Mouse (Mus musculus) heart, embryonic 14.5 days (tissue): Measurements from ENCODE around the gene Rps6kb2. TPM values are rescaled to one million over a fixed set of nuclear protein-coding genes. Genes with fewer than 3 reads are reported as not detected.

ENCODE experiments used
- ATAC-seq: fragments of 200-750 bp; cut with Nextera tagmentation; 2 replicates; pipeline ENCODE4 v1.8.0; 2017; ENCODE audit warnings: low read depth, moderate TSS enrichment; ENCODE audit not compliant: insufficient number of reproducible peaks, insufficient read depth, low FRiP score
- H3K27ac ChIP-seq, 2 experiments: fragments of 200-500 bp in 1 of 2; fragments of 300-500 bp in 1 of 2; sonication (generic) in 1 of 2; replicated peaks in 1 of 2; 2 replicates each; pipeline ENCODE4 v1.5.1; 2012 to 2014; ENCODE audit warnings: low read depth in 2 of 2, low read length in 2 of 2, control low read depth in 1 of 2, mild to moderate bottlenecking in 1 of 2, mixed read lengths in 1 of 2; ENCODE audit not compliant: control insufficient read depth in 1 of 2, insufficient read depth in 1 of 2
- H3K27me3 ChIP-seq: fragments of 300-500 bp; sonication (generic); 2 replicates; pipeline ENCODE4 v1.6.1; 2014; ENCODE audit warnings: mild to moderate bottlenecking, low read length, control low read depth; ENCODE audit not compliant: control insufficient read depth, insufficient read depth
- H3K36me3 ChIP-seq: fragments of 300-500 bp; sonication (generic); 2 replicates; pipeline ENCODE4 v1.6.1; 2014; ENCODE audit warnings: mild to moderate bottlenecking, control low read depth, low read length, mixed read lengths; ENCODE audit not compliant: control insufficient read depth, insufficient read depth
- H3K4me1 ChIP-seq, 2 experiments: fragments of 200-500 bp in 1 of 2; fragments of 300-500 bp in 1 of 2; sonication (generic) in 1 of 2; 2 replicates each; pipeline ENCODE4 v1.6.1; 2012 to 2014; ENCODE audit warnings: low read length in 2 of 2, control low read depth in 1 of 2, mixed read lengths in 1 of 2; ENCODE audit not compliant: control insufficient read depth in 2 of 2, insufficient read depth in 2 of 2
- H3K4me2 ChIP-seq: fragments of 300-500 bp; sonication (generic); 2 replicates; pipeline ENCODE4 v1.6.1; 2014; ENCODE audit warnings: mild to moderate bottlenecking, low read length
- H3K4me3 ChIP-seq, 2 experiments: fragments of 200-500 bp in 1 of 2; fragments of 300-500 bp in 1 of 2; sonication (generic) in 1 of 2; 2 replicates each; pipeline ENCODE4 v1.5.1; 2012 to 2014; ENCODE audit warnings: low read length in 2 of 2, mild to moderate bottlenecking in 2 of 2, control low read depth in 1 of 2, low read depth in 1 of 2, moderate library complexity in 1 of 2; ENCODE audit not compliant: control insufficient read depth in 1 of 2, insufficient read depth in 1 of 2
- H3K9ac ChIP-seq: fragments of 300-500 bp; sonication (generic); 2 replicates; pipeline ENCODE4 v1.6.1; 2014; ENCODE audit warnings: mild to moderate bottlenecking, low read length
- H3K9me3 ChIP-seq: fragments of 300-500 bp; sonication (generic); 2 replicates; pipeline ENCODE4 v1.6.1; 2016; ENCODE audit warnings: low read length, control low read depth; ENCODE audit not compliant: control insufficient read depth
- WGBS: fragments of 180-500 bp; shearing (Covaris S2); extraction: QIAGEN DNeasy Blood & Tissue Kit; methylation state at CpG from one replicate; pipeline ENCODE4 v1.1.7; 2014; 5-methylcytosine and 5-hydroxymethylcytosine counted together
- polyA plus RNA-seq: library from polyadenylated mRNA; unstranded; fragments of >200 nt; fragmentation: Nextera tagmentation; extraction: Ambion mirVana; gene quantifications from 2 replicates; pipeline ENCODE4 v1.2.1, GENCODE M21; 2014

Rps6kb2 gene
- polyA plus RNA-seq, 1 experiment from 2014 or later = 31.4 TPM

DNA sequence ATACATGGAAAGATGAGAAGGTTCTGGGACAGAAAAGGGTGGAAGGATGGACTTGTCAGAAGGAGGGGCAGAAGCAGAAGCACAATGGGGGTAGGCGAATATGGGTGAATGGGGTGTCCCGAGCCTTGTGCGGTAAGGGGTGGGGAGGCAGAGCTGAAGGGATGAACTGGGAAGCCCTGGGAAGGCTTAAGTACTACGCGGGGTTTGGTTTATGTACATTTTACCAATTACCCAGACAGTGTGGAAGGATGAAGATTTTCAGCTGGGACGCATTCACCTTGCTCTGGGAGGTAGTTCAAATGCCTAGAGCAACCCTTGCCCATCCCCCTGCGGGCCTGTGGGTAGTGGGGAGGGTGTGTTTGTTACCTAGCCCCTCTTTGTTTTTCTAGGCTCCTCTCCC lies 39.0 kb upstream of the Rps6kb2 start:
- peaks cover 12% of the 10 kb centered on the region for H3K27me3 ChIP-seq
- peaks cover 14 to 17% of the 10 kb centered on the region in 2 experiments for H3K4me1 ChIP-seq
- peak overlapping the region; percentile 95 for H3K4me2 ChIP-seq
- ATAC-seq = no peak
- H3K9me3 ChIP-seq = no peaks in the 10 kb centered on the region
- H3K4me3 ChIP-seq = peak overlapping the region; percentile 74
- 25% methylated on average over 7 of the region's 7 CpGs for WGBS
- H3K9ac ChIP-seq = peak overlapping the region; percentile 88
- peaks cover 28% of the 10 kb centered on the region for H3K36me3 ChIP-seq
- H3K27ac ChIP-seq = peak overlapping the region in 1 of 2 experiments; percentile 70; a peak in 2 of 4 replicates

DNA sequence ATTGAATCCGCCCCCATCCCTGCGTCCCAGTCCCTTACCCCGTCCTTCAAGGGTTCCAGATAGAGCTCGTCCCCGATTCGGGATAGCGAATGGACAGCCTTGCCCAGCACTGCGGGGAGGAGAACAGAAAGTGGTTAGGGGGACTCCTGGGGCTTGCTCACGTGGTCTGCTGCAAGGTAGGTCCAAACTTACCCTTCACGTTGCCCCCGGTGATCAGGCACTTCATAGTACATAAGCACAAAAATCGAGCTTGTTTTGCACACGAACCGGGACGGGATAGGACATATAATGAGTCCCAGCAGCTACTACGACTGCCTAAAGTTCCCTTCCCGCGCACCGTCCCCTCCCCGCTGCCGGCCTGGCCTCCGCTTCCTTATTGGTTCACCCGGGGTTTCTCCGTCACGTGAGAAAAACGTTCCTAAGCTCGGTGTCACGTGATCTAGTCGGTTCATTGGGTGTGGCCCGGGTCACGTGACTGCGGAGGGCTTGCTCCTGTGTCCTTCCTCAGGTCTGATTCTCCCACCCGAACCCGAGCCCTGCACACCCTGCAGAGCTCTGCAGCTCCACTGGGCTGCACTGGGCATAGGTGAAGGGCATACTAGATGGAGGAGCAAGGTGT lies 38.2 kb upstream of the Rps6kb2 start, which contains the start of gene Rad9a:
TSS of gene Rad9a (minus strand) at position 372 of the 619 bp plus-strand sequence.
- Histone ChIP-seq H3K4me3 (peak within 1 kb of the TSS; percentile 74), H3K27ac (peak within 1 kb of the TSS; percentile 46 to 70), H3K9ac (peak within 1 kb of the TSS; percentile 88), H3K27me3 (peaks cover 10% of the 10 kb centered on the region), H3K4me1 (peaks cover 14 to 22% of the 10 kb centered on the region in 2 experiments), H3K9me3 (no peaks in the 10 kb centered on the region), H3K4me2 (peak within 1 kb of the TSS; percentile 95), H3K36me3 (peaks cover 36% of the 10 kb centered on the region)
- peak; percentile 79 for ATAC-seq
- under 1% methylated on average over 34 of the region's 34 CpGs for WGBS

DNA sequence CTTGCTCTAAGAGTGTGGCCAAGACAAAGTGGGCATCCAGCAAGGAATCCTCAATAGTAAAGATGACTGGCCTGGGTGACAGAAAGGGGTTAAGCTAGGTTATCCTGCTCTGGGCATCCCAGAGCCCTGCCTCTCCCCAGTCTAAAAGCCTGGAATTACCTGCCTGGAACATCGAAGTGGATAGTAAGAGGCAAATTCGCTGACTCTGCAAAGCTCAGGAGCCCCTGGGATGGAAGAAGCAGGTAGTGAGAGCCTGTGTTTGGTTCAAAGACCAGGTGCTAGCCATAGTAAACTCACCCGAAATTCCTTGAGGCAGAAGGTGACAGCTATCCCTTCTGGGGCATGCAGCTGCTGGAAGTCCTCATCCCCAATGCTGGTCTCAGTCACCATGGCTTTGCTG lies 34.0 kb upstream of the Rps6kb2 start:
- H3K4me3 ChIP-seq = no peak overlapping the region
- WGBS = 68% methylated on average over 3 of the region's 3 CpGs

DNA sequence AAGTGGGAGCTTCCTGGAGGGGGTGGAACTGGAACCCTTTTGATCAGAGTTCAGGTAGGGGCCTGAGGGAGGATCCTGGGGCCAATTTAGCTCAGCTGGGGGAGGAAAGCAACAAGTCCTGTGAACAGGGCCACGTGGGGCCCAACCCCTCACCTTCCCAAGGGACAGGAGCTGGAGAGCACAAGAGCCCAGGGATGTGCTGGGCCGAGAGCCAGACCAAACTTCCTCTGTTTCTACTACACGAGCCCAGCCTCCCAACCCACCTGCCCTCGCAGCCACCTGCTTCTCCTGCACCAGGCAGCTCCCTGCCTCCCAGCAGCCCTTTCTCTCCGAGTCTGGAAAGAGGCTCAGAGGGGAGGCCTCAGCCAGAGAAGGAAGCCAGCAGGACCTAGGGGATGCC lies 33.4 kb upstream of the Rps6kb2 start:
- peaks cover 18 to 35% of the 10 kb centered on the region in 2 experiments for H3K4me1 ChIP-seq
- 37% methylated on average over 5 of the region's 5 CpGs for WGBS

More for the DNA sequence above, 34.0 kb upstream of the Rps6kb2 start:
- Histone ChIP-seq H3K36me3 (peaks cover 71% of the 10 kb centered on the region), H3K9me3 (no peaks in the 10 kb centered on the region), H3K4me2 (no peak overlapping the region), H3K9ac (no peak overlapping the region), H3K27ac (no peak overlapping the region), H3K4me1 (peaks cover 20 to 36% of the 10 kb centered on the region in 2 experiments), H3K27me3 (no peaks in the 10 kb centered on the region)
- no peak for ATAC-seq

DNA sequence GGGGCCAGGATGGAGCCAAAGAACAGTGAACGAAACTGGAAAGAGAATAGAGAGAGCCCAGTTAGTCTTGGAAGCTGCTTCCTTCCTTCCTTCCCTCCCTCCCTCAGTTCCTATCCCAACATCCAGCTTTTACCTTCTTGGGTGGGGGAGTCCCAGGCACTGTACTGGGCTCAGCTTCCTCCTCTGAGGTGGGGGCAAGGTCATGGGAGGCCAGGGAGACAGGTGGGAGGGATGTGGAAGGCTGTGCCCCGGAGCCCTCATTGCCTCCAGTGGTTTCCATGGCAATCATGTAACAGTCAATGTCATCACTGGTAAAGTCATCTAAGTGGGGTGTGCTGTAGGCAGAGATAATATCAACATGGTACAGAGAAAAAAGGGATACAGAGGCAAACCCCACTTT lies 32.9 kb upstream of the Rps6kb2 start:
- Histone ChIP-seq H3K4me2 (no peak overlapping the region), H3K4me3 (no peak overlapping the region), H3K4me1 (peaks cover 21 to 40% of the 10 kb centered on the region in 2 experiments), H3K9ac (no peak overlapping the region), H3K27ac (no peak overlapping the region), H3K9me3 (no peaks in the 10 kb centered on the region), H3K36me3 (peaks cover 71% of the 10 kb centered on the region), H3K27me3 (no peaks in the 10 kb centered on the region)
- ATAC-seq = no peak
- 61% methylated on average over 2 of the region's 2 CpGs for WGBS

More for the DNA sequence above, 33.4 kb upstream of the Rps6kb2 start:
- no peak for ATAC-seq
- Histone ChIP-seq H3K4me3 (no peak overlapping the region), H3K36me3 (peaks cover 71% of the 10 kb centered on the region), H3K4me2 (no peak overlapping the region), H3K9ac (no peak overlapping the region; the same call in 1 of the 2 replicates), H3K27ac (no peak overlapping the region), H3K27me3 (no peaks in the 10 kb centered on the region), H3K9me3 (no peaks in the 10 kb centered on the region)

DNA sequence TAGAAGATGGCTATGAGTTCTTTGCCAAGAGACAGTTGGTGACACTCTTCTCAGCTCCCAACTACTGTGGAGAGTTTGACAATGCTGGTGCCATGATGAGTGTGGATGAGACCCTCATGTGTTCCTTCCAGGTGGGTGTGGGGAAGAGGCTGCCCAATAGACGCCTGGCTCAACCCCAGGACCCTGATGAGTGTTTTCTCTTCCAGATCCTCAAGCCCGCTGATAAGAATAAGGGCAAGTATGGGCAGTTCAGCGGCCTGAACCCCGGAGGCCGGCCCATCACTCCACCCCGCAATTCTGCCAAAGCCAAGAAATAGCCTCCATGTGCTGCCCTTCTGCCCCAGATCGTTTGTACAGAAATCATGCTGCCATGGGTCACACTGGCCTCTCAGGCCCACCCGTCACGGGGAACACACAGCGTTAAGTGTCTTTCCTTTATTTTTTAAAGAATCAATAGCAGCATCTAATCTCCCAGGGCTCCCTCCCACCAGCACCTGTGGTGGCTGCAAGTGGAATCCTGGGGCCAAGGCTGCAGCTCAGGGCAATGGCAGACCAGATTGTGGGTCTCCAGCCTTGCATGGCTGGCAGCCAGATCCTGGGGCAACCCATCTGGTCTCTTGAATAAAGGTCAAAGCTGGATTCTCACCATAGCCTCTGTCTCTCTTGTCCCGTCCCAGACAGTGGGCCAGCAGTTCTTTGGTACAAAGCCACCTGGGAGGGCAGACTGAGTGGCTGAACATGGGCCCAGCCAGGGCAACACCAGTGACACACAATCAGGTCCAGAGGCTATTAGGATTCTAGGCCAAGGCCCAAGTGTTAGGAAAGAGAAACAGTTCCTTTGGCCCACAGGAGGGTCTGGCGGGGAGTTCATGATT lies 31.9 kb upstream of the Rps6kb2 start:
- no peak for ATAC-seq

DNA sequence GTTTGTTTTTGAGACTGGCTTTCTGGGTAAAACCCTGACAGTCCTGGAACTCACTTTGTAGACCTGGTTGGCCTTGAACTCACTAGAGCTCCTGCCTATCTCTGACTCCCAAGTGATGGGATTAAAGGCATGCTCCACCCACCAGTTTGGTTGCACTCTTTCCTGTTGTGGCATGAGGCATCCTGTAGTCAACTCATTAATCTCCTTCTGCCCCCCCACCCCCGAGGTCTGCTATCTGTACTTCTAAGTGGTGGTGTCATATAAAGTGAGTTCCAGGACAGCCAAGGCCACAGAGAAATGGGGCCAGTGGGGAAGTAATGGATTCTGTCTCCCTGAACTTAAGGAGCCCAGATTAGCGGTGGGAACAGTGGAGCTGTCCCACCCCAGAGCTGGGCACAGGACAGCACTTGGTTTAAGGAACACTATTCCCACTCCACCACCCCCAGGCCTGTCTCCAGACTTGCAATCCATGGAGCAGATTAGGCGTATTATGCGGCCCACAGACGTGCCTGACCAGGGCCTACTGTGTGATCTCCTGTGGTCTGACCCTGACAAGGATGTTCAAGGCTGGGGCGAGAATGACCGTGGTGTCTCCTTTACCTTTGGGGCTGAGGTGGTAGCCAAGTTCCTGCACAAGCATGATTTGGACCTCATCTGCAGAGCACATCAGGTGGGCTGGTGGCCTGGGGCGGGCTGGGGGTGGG lies 31.0 kb upstream of the Rps6kb2 start:
- peaks cover 16 to 32% of the 10 kb centered on the region in 2 experiments for H3K4me1 ChIP-seq
- ATAC-seq = no peak
- no peaks in the 10 kb centered on the region for H3K9me3 ChIP-seq
- no peaks in the 10 kb centered on the region for H3K27me3 ChIP-seq
- peaks cover 57% of the 10 kb centered on the region for H3K36me3 ChIP-seq
- no peak overlapping the region for H3K4me3 ChIP-seq
- 71% methylated on average over 8 of the region's 8 CpGs for WGBS
- H3K27ac ChIP-seq = no peak overlapping the region
- no peak overlapping the region; the same call in 1 of the 2 replicates for H3K4me2 ChIP-seq
- peak overlapping the region; percentile 16; the same call in 1 of the 2 replicates for H3K9ac ChIP-seq

More for the DNA sequence above, 31.9 kb upstream of the Rps6kb2 start:
- H3K4me1 ChIP-seq = peaks cover 16 to 34% of the 10 kb centered on the region in 2 experiments
- H3K9me3 ChIP-seq = no peaks in the 10 kb centered on the region
- peaks cover 66% of the 10 kb centered on the region for H3K36me3 ChIP-seq
- 81% methylated on average over 12 of the region's 12 CpGs for WGBS
- H3K27me3 ChIP-seq = no peaks in the 10 kb centered on the region
- H3K27ac ChIP-seq = no peak overlapping the region
- H3K4me3 ChIP-seq = no peak overlapping the region
- no peak overlapping the region for H3K4me2 ChIP-seq
- no peak overlapping the region for H3K9ac ChIP-seq
